Mouse (Mus musculus) heart, postnatal 0 days (tissue): Measurements from ENCODE around the gene Ddx19b. TPM values are rescaled to one million over a fixed set of nuclear protein-coding genes. Genes with fewer than 3 reads are reported as not detected.

Experiments
- ATAC-seq: fragments of 200-750 bp; cut with Nextera tagmentation; 2 replicates; pipeline ENCODE4 v1.8.0; 2017; ENCODE audit warnings: low read depth, moderate number of reproducible peaks, moderate library complexity; ENCODE audit not compliant: insufficient read depth
- DNase-seq: peaks from one replicate; pipeline ENCODE4 v3.0.0-alpha.2; 2016; ENCODE audit warnings: low spot score
- H3K27ac ChIP-seq: fragments of 300-500 bp; sonication (generic); 2 replicates; pipeline ENCODE4 v1.5.1; 2014; ENCODE audit warnings: low read depth, mild to moderate bottlenecking
- H3K27me3 ChIP-seq: fragments of 300-500 bp; sonication (generic); 2 replicates; pipeline ENCODE4 v1.6.1; 2014; ENCODE audit warnings: low read length, mixed read lengths; ENCODE audit not compliant: control insufficient read depth, insufficient read depth
- H3K36me3 ChIP-seq: fragments of 300-500 bp; sonication (generic); replicated peaks from 2 replicates; pipeline ENCODE4 v1.6.1; 2014; ENCODE audit warnings: low read length, mixed read lengths; ENCODE audit not compliant: control insufficient read depth, insufficient read depth
- H3K4me1 ChIP-seq: fragments of 300-500 bp; sonication (generic); 2 replicates; pipeline ENCODE4 v1.6.1; 2014; ENCODE audit warnings: antibody characterized with exemption; ENCODE audit not compliant: control insufficient read depth, insufficient read depth
- H3K4me2 ChIP-seq: fragments of 300-500 bp; sonication (generic); 2 replicates; pipeline ENCODE4 v1.6.1; 2014; ENCODE audit warnings: low read depth, mild to moderate bottlenecking, low read length, moderate library complexity
- H3K4me3 ChIP-seq: fragments of 300-500 bp; sonication (generic); 2 replicates; pipeline ENCODE4 v1.5.1; 2014; ENCODE audit warnings: low read depth, low read length
- H3K9ac ChIP-seq: fragments of 300-500 bp; sonication (generic); replicated peaks from 2 replicates; pipeline ENCODE4 v1.6.1; 2014; ENCODE audit warnings: low read depth, low read length, mixed read lengths
- H3K9me3 ChIP-seq: fragments of 300-500 bp; sonication (generic); replicated peaks from 2 replicates; pipeline ENCODE4 v1.6.1; 2016; ENCODE audit warnings: low read length; ENCODE audit not compliant: control insufficient read depth
- CTCF ChIP-seq: IDR thresholded peaks from 2 replicates; pipeline ENCODE4 v1.5.1; 2016; ENCODE audit warnings: antibody characterized with exemption, control low read depth, low read depth
- EP300 ChIP-seq: IDR thresholded peaks from 2 replicates; pipeline ENCODE4 v1.6.1; 2016; ENCODE audit warnings: antibody characterized with exemption, low read depth
- WGBS: fragments of 180-500 bp; shearing (Covaris S2); extraction: QIAGEN DNeasy Blood & Tissue Kit; methylation state at CpG from one replicate; pipeline ENCODE4 v1.1.7; 2014; 5-methylcytosine and 5-hydroxymethylcytosine counted together
- polyA plus RNA-seq: library from polyadenylated mRNA; unstranded; fragments of >200 nt; fragmentation: Nextera tagmentation; extraction: Ambion mirVana; gene quantifications from 2 replicates; pipeline ENCODE4 v1.2.1, GENCODE M21; 2015
- total RNA-seq: library from RNA; depleted of rRNA; stranded (reverse); fragments of >200 nt; gene quantifications from 2 replicates; pipeline ENCODE4 v1.2.3, GENCODE M21; 2014; ENCODE audit warnings: low replicate concordance

Gene Ddx19b
- total and polyA plus RNA-seq, 2 experiments from 2014 or later: 3.6 to 10.2 TPM

DNA sequence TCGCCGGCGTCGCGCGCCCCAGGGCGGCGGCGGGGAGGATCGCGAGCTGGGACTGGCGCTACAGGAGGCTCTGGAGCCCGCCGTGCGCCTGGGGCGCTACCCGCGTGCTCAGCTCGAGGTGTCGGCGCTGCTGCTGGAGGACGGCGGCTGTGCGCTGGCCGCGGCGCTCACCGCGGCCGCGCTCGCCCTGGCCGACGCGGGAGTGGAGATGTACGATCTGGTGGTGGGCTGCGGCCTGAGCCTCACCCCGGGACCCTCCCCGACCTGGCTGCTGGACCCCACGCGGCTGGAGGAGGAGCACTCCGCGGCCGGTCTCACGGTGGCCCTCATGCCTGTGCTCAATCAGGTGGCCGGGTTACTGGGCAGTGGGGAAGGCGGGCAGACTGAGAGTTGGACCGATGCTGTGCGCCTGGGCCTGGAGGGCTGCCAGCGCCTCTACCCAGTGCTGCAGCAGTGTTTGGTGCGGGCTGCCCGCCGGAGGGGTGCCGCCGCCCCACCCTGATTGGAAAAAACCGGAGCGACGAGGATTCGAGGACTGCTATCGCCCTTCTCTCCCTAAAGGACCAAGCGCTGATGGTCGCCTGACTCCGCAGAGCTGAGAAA, 25.2 kb upstream of the Ddx19b start:
- under 1% methylated on average over 41 of the region's 63 CpGs for WGBS
- Histone ChIP-seq H3K36me3 (peaks cover 39% of the 10 kb centered on the region), H3K4me1 (peaks cover 10% of the 10 kb centered on the region; the same call in 1 of the 2 replicates), H3K27me3 (no peaks in the 10 kb centered on the region), H3K4me3 (peak overlapping the region; percentile 94), H3K4me2 (peak overlapping the region; percentile 100), H3K9me3 (no peaks in the 10 kb centered on the region), H3K27ac (peak overlapping the region; percentile 71), H3K9ac (peak overlapping the region; percentile 77)
- DNase-seq (no peak), ATAC-seq (peak; percentile 67)
- TF ChIP-seq EP300: no peak
- TF ChIP-seq CTCF: no peak

DNA sequence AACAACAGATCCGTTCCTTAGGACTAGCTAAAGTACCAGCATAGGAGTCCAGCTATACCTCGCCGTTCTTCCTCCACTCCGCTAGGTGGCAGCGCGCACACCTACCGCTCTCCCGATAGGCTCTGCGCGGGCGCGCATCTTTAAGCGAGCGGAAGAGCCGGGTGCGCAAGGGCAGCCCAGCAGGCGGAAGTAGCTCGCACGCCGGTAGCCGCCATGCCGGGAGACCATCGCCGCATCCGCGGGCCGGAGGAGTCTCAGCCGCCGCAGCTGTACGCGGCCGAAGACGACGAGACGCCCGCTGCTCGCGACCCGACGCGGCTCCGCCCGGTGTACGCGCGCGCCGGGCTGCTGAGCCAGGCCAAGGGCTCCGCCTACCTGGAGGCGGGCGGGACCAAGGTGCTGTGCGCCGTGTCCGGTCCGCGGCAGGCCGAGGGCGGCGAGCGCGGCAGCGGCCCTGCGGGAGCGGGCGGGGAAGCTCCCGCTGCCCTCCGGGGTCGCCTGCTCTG, 24.7 kb upstream of the Ddx19b start, which contains the start of gene Exosc6:
Exosc6 (plus strand) TSS at position 182 of the 506 bp plus-strand sequence.
- Histone ChIP-seq H3K27ac (peak within 1 kb of the TSS; percentile 71), H3K4me2 (peak within 1 kb of the TSS; percentile 100), H3K4me1 (peaks cover 10% of the 10 kb centered on the region; the same call in 1 of the 2 replicates), H3K9ac (peak within 1 kb of the TSS; percentile 77), H3K36me3 (peaks cover 45% of the 10 kb centered on the region), H3K27me3 (no peaks in the 10 kb centered on the region), H3K9me3 (no peaks in the 10 kb centered on the region), H3K4me3 (peak within 1 kb of the TSS; percentile 94)
- no peak for TF ChIP-seq EP300
- peak; percentile 93 for TF ChIP-seq CTCF
- ATAC-seq (peak; percentile 96), DNase-seq (peak; percentile 95)
- WGBS: 1% methylated on average over 56 of the region's 68 CpGs

GRCm38 (mm10) chr8:111055661-111056060, 24.1 kb upstream of the Ddx19b start:
- H3K4me3 ChIP-seq: no peak overlapping the region
- H3K27me3 ChIP-seq: no peaks in the 10 kb centered on the region
- DNase-seq (no peak), ATAC-seq (no peak)
- H3K4me1 ChIP-seq: peaks cover 10% of the 10 kb centered on the region; the same call in 1 of the 2 replicates
- H3K9me3 ChIP-seq: no peaks in the 10 kb centered on the region
- H3K9ac ChIP-seq: no peak overlapping the region
- no peak for TF ChIP-seq CTCF
- no peak for TF ChIP-seq EP300
- H3K36me3 ChIP-seq: peaks cover 50% of the 10 kb centered on the region
- 66% methylated on average over 2 of the region's 2 CpGs for WGBS
- no peak overlapping the region for H3K27ac ChIP-seq
- no peak overlapping the region for H3K4me2 ChIP-seq

- 82% methylated on average over 17 of the region's 17 CpGs for WGBS
- Histone ChIP-seq H3K27me3 (no peaks in the 10 kb centered on the region), H3K9ac (no peak overlapping the region), H3K4me1 (peaks cover 10% of the 10 kb centered on the region; the same call in 1 of the 2 replicates), H3K27ac (no peak overlapping the region), H3K4me3 (no peak overlapping the region), H3K9me3 (no peaks in the 10 kb centered on the region), H3K4me2 (no peak overlapping the region), H3K36me3 (peaks cover 56% of the 10 kb centered on the region)
- no peak for ATAC-seq
- TF ChIP-seq CTCF: no peak
- DNase-seq: no peak
These were observed 23.6 kb upstream of the Ddx19b start for GRCm38 (mm10) chr8:111055031-111055634.

GRCm38 (mm10) chr8:111053827-111054518, 22.4 kb upstream of the Ddx19b start:
- ATAC-seq: no peak
- Histone ChIP-seq H3K4me2 (no peak overlapping the region), H3K36me3 (peaks cover 67% of the 10 kb centered on the region), H3K9ac (no peak overlapping the region), H3K4me3 (no peak overlapping the region), H3K4me1 (peaks cover 10% of the 10 kb centered on the region; the same call in 1 of the 2 replicates), H3K27me3 (no peaks in the 10 kb centered on the region), H3K27ac (no peak overlapping the region), H3K9me3 (no peaks in the 10 kb centered on the region)
- TF ChIP-seq EP300 (no peak), CTCF (no peak)
- WGBS: 92% methylated on average over 12 of the region's 12 CpGs
- DNase-seq: no peak
